Mouse (Mus musculus): ENCODE measurements around the gene Timp1. TPM values are rescaled to one million over a fixed set of nuclear protein-coding genes. Genes with fewer than 3 reads are reported as not detected.

Gene Timp1
- polyA plus RNA-seq (2014; fragmentation: Nextera tagmentation; extraction: Ambion mirVana) = 8.8 and 10.6 TPM in 2 replicates

DNA sequence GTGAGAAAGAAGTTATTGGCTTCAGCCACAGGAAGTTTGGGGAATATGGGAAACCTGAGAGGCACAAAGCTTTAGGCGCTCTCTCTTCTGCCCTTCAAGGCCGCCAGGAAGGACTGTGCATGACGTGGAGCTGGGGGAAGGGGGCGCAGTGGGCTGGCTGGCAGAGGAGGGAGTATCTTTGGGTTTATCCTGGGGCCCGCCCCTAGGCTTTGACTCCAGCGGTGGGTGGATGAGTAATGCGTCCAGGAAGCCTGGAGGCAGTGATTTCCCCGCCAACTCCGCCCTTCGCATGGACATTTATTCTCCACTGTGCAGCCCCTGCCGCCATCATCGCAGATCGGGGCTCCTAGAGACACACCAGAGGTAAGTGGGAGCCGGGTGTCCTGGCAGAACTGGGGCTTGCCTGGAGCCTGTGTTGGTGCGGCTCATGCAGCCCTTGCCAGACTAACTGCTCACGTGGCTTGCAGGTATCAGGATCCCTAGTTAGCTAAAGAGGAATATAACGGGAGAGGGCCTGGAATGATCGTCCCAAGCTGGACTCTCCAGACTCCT lies at the start of gene Timp1:
Gene Timp1, plus strand, starts transcription at position 205 of the 552 bp plus-strand sequence.
- Histone ChIP-seq H3K27ac (ENCODE audit: low read depth, low read length) (no peak within 1 kb of the TSS), H3K4me1 (replicated peaks; ENCODE audit: control insufficient read depth, insufficient read depth, low read length) (no peaks in the 10 kb centered on the region), H3K36me3 (ENCODE audit: control insufficient read depth, insufficient read depth, low read length) (no peaks in the 10 kb centered on the region), H3K27me3 (replicated peaks; ENCODE audit: control insufficient read depth, insufficient read depth, low read length) (0 out of 2 replicates have a peak, but pooled peaks cover 2% of the 10 kb centered on the region), H3K4me2 (peak within 1 kb of the TSS; percentile 43), H3K9ac (ENCODE audit: low read depth, low read length) (no peak within 1 kb of the TSS), H3K4me3 (ENCODE audit: low read depth, low read length) (peak within 1 kb of the TSS; percentile 30), H3K9me3 (ENCODE audit: control insufficient read depth, low read length) (no peaks in the 10 kb centered on the region)
- 16% methylated on average over 18 of the region's 18 CpGs for WGBS
- ATAC-seq (replicated peaks; ENCODE audit: low FRiP score) (peak; percentile 60; the same call in 1 of the 2 replicates), DNase-seq (ENCODE audit: low spot score) (no peak)

DNA sequence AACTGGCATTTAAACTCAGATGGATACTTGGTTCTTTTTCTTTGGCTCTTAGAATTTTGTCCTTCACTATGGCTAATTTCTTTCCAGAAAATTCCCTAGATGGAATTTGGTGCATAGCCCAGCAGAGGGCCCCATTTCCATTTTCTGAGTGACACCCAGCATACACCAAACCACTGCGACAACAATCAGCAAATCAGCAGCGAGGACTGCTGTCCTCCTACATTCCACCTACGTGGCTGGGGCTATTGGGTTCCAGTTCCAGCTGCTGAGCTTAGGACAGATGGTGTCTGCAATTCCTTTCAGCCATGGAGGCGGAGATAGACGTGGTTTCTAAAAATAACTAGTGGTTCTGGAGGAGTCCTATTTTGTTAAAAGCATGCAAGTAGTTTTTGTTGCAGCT lies 41.0 kb upstream of the Timp1 start:
- no peaks in the 10 kb centered on the region for H3K27me3 ChIP-seq (replicated peaks; ENCODE audit: control insufficient read depth, insufficient read depth, low read length)

GRCm38 (mm10) chrX:20847232-20847631 lies 22.7 kb upstream of the Timp1 start:
- Histone ChIP-seq H3K4me2 (no peak overlapping the region), H3K27ac (ENCODE audit: low read depth, low read length) (no peak overlapping the region), H3K27me3 (replicated peaks; ENCODE audit: control insufficient read depth, insufficient read depth, low read length) (no peaks in the 10 kb centered on the region), H3K4me3 (ENCODE audit: low read depth, low read length) (no peak overlapping the region), H3K4me1 (replicated peaks; ENCODE audit: control insufficient read depth, insufficient read depth, low read length) (0 out of 2 replicates have a peak, but pooled peaks cover 3% of the 10 kb centered on the region), H3K9me3 (ENCODE audit: control insufficient read depth, low read length) (no peaks in the 10 kb centered on the region), H3K36me3 (ENCODE audit: control insufficient read depth, insufficient read depth, low read length) (no peaks in the 10 kb centered on the region; the same call in 1 of the 2 replicates), H3K9ac (ENCODE audit: low read depth, low read length) (no peak overlapping the region)
- DNase-seq (ENCODE audit: low spot score) = no peak
- WGBS = 79% methylated on average over 3 of the region's 3 CpGs
- no peak for ATAC-seq (replicated peaks; ENCODE audit: low FRiP score)

More for the DNA sequence above, 41.0 kb upstream of the Timp1 start:
- no peak overlapping the region for H3K4me2 ChIP-seq
- no peak overlapping the region for H3K27ac ChIP-seq (ENCODE audit: low read depth, low read length)
- H3K36me3 ChIP-seq (ENCODE audit: control insufficient read depth, insufficient read depth, low read length) = no peaks in the 10 kb centered on the region
- H3K4me1 ChIP-seq (replicated peaks; ENCODE audit: control insufficient read depth, insufficient read depth, low read length) = no peaks in the 10 kb centered on the region
- no peak for DNase-seq (ENCODE audit: low spot score)
- no peaks in the 10 kb centered on the region for H3K9me3 ChIP-seq (ENCODE audit: control insufficient read depth, low read length)
- no peak overlapping the region for H3K4me3 ChIP-seq (ENCODE audit: low read depth, low read length)
- H3K9ac ChIP-seq (ENCODE audit: low read depth, low read length) = no peak overlapping the region
- 33% methylated on average over 5 of the region's 5 CpGs for WGBS
- ATAC-seq (replicated peaks; ENCODE audit: low FRiP score) = no peak

DNA sequence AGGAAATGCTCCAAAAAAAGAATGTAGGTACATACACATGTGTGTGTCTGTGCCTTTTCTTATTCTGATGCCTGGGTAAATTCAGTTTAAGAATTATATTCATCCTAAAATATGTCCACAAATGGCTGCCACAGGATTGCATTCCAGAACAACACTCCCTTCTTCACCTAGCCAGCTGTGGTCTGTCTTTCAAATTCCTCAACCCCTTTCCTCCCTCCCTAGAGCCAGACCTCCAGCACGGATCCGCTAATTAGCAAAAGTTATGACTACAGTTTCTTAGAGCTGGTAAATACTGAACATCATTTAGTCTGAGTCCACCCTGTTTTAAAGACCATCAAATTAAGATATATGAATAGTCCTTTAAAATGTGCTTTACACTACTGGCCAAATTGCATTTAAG lies 22.1 kb upstream of the Timp1 start:
- ATAC-seq (replicated peaks; ENCODE audit: low FRiP score) (no peak), DNase-seq (ENCODE audit: low spot score) (no peak)
- Histone ChIP-seq H3K36me3 (ENCODE audit: control insufficient read depth, insufficient read depth, low read length) (no peaks in the 10 kb centered on the region; the same call in 1 of the 2 replicates), H3K4me1 (replicated peaks; ENCODE audit: control insufficient read depth, insufficient read depth, low read length) (0 out of 2 replicates have a peak, but pooled peaks cover 3% of the 10 kb centered on the region), H3K9ac (ENCODE audit: low read depth, low read length) (0 out of 2 replicates have a peak overlapping the region, but pooled peaks have one; percentile 34), H3K4me3 (ENCODE audit: low read depth, low read length) (peak overlapping the region; percentile 72), H3K4me2 (peak overlapping the region; percentile 58), H3K27ac (ENCODE audit: low read depth, low read length) (no peak overlapping the region; the same call in 1 of the 2 replicates), H3K27me3 (replicated peaks; ENCODE audit: control insufficient read depth, insufficient read depth, low read length) (no peaks in the 10 kb centered on the region), H3K9me3 (ENCODE audit: control insufficient read depth, low read length) (no peaks in the 10 kb centered on the region)
- WGBS = 14% methylated on average over 2 of the region's 2 CpGs

DNA sequence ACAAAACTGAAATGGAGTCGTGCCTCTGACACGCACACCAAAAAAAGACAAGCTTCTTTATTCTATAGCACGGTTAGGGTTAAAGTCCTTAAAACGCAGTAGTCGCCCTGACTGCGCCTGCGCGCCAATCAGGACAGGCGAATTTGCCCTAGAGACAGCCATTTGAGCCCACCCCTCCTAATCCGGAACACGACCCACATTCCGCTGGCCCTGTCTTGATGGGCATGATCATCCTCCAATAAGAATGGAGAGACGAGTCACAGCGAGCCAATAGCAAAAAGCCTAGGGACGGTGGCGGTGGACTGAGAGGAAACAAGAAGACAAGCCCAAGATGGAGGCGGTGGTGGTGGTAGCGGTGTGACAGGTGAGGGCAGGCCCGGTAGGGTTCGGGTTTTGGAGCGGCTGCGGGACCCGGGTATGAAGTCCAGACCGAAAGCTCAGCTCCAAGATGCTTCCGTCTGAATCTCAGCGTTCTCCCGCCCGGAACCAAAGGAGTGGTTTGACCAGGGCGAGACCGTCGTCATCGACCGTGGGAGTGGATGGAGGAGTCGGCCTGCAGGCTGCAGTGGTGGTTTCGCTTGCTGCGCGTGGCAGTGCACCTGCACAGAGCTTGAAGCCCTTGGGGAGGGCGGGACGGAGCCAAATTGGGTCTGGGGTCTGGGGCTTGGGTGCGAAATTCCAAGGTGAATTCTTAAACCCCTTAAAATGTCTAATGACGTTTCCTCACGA lies 21.5 kb upstream of the Timp1 start:
- peak overlapping the region; percentile 5; the same call in 1 of the 2 replicates for H3K27ac ChIP-seq (ENCODE audit: low read depth, low read length)
- DNase-seq (ENCODE audit: low spot score) = peak; percentile 76
- H3K9me3 ChIP-seq (ENCODE audit: control insufficient read depth, low read length) = no peaks in the 10 kb centered on the region
- H3K4me2 ChIP-seq = peak overlapping the region; percentile 70
- peak overlapping the region; percentile 72 for H3K4me3 ChIP-seq (ENCODE audit: low read depth, low read length)
- H3K4me1 ChIP-seq (replicated peaks; ENCODE audit: control insufficient read depth, insufficient read depth, low read length) = 0 out of 2 replicates have a peak, but pooled peaks cover 3% of the 10 kb centered on the region
- H3K9ac ChIP-seq (ENCODE audit: low read depth, low read length) = peak overlapping the region; percentile 73
- 12% methylated on average over 42 of the region's 42 CpGs for WGBS
- H3K36me3 ChIP-seq (ENCODE audit: control insufficient read depth, insufficient read depth, low read length) = peaks cover 2% of the 10 kb centered on the region; the same call in 1 of the 2 replicates
- H3K27me3 ChIP-seq (replicated peaks; ENCODE audit: control insufficient read depth, insufficient read depth, low read length) = no peaks in the 10 kb centered on the region
- ATAC-seq (replicated peaks; ENCODE audit: low FRiP score) = peak; percentile 98

DNA sequence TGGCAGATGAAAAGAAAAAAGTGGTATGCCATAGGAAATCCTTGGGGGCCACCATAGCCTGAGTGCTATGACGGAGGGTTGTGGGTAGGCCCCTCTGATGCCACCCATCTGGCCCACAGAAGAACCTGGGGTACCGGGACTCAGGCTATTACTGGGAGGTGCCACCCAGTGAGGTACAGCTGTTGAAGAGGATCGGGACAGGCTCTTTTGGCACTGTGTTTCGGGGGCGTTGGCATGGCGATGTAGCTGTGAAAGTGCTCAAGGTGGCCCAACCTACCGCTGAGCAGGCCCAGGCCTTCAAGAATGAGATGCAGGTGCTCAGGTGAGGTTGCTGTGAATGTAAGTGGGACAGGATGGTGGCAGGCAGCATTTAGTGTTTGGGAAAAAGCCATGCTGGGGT lies 16.2 kb upstream of the Timp1 start:
- no peaks in the 10 kb centered on the region for H3K27me3 ChIP-seq (replicated peaks; ENCODE audit: control insufficient read depth, insufficient read depth, low read length)
- WGBS = 91% methylated on average over 7 of the region's 7 CpGs
- H3K4me3 ChIP-seq (ENCODE audit: low read depth, low read length) = no peak overlapping the region
- peaks cover 7% of the 10 kb centered on the region; the same call in 1 of the 2 replicates for H3K36me3 ChIP-seq (ENCODE audit: control insufficient read depth, insufficient read depth, low read length)
- no peak overlapping the region for H3K4me2 ChIP-seq
- ATAC-seq (replicated peaks; ENCODE audit: low FRiP score) (no peak), DNase-seq (ENCODE audit: low spot score) (no peak)
- no peaks in the 10 kb centered on the region for H3K9me3 ChIP-seq (ENCODE audit: control insufficient read depth, low read length)
- H3K9ac ChIP-seq (ENCODE audit: low read depth, low read length) = no peak overlapping the region
- no peak overlapping the region for H3K27ac ChIP-seq (ENCODE audit: low read depth, low read length)
- 0 out of 2 replicates have a peak, but pooled peaks cover 3% of the 10 kb centered on the region for H3K4me1 ChIP-seq (replicated peaks; ENCODE audit: control insufficient read depth, insufficient read depth, low read length)

DNA sequence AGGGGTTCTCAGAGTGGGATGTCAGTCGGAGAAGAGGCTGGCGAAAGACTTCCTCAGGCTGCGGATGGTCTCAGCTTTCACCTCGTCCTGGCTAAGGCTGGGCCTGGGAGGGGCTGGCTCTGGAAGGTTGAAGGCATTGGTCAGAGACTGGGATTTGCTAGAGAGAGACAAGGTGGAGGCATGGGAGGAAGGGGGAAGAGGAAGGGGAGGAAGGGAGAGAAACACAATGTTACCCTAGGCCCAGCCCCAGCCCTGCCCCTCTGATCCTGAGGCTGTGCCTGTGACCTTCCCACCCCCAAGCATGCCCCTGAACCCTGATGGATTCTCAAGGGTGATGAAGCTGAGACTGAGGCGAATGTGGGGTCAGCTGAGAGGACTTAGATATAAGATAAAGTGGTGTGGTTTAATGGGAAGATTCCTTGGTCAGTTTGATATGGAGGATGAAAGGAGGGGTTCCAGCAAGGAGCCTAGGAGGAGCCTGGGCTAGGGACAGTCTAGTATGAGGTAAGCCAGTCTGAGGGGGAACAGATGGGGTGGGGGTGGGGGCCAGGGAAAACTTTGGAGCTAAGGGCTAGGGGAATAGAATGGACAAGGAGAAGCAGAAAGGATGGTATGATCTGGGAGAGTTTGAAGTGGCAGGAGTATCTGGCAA lies 8.4 kb upstream of the Timp1 start:
- Histone ChIP-seq H3K9me3 (ENCODE audit: control insufficient read depth, low read length) (no peaks in the 10 kb centered on the region), H3K27ac (ENCODE audit: low read depth, low read length) (no peak overlapping the region), H3K4me1 (replicated peaks; ENCODE audit: control insufficient read depth, insufficient read depth, low read length) (peaks cover 6% of the 10 kb centered on the region; the same call in 1 of the 2 replicates), H3K4me2 (no peak overlapping the region), H3K9ac (ENCODE audit: low read depth, low read length) (no peak overlapping the region), H3K36me3 (ENCODE audit: control insufficient read depth, insufficient read depth, low read length) (no peaks in the 10 kb centered on the region), H3K27me3 (replicated peaks; ENCODE audit: control insufficient read depth, insufficient read depth, low read length) (no peaks in the 10 kb centered on the region), H3K4me3 (ENCODE audit: low read depth, low read length) (no peak overlapping the region)
- WGBS = 38% methylated on average over 5 of the region's 5 CpGs
- ATAC-seq (replicated peaks; ENCODE audit: low FRiP score) (peak; percentile 39; the same call in 1 of the 2 replicates), DNase-seq (ENCODE audit: low spot score) (no peak)

DNA sequence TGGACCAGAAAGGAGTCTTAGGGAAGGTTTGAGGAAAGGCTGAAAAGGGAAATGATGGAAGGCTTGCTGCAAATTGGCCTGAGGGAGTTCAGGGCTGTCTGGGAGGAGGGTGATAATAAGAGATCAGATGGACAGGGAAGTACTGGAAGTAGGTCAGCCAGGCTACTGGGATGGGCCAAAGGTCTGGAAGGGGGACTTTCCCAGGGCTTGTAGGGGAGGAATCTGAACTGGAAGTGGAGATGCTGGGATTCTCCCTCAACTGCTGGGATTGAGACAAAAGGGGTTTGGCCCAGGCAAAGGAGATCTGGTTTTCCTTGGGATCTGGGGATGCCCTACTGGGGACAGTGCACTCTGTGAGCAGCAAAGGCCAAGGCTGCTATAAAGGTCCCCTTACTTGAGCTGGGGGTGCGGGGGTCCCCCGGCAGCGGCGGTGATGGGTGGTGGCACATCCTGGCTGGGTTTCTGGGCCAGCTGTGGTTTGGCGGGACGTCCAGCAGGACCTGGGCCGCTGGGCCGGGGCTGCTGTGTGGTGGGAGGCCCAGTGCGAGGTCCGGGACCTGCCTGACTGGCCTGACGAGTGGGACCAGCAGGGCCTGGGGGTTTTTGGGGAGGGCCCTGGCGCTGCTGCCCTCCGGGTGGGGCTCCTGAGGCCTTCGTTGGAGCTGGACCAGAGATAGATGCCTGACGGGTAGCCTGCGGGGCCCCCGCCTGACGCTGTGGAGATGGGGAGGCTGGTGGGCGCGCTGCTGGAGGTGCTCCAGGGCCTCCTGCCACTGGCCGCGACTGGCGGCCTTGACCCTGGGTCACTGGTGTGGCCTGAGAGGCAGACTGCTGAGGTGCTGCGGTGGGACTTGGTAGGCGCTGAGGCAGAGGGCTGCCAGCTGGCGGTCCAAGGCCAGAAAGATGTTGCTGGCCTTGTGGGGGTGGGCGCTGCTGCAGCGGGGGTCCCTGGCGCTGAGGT lies 7.6 kb upstream of the Timp1 start:
- no peaks in the 10 kb centered on the region for H3K9me3 ChIP-seq (ENCODE audit: control insufficient read depth, low read length)
- H3K9ac ChIP-seq (ENCODE audit: low read depth, low read length) = no peak overlapping the region
- H3K4me3 ChIP-seq (ENCODE audit: low read depth, low read length) = no peak overlapping the region
- H3K36me3 ChIP-seq (ENCODE audit: control insufficient read depth, insufficient read depth, low read length) = no peaks in the 10 kb centered on the region
- H3K4me2 ChIP-seq = no peak overlapping the region
- DNase-seq (ENCODE audit: low spot score) (no peak), ATAC-seq (replicated peaks; ENCODE audit: low FRiP score) (no peak)
- WGBS = 36% methylated on average over 28 of the region's 29 CpGs
- peaks cover 6% of the 10 kb centered on the region; the same call in 1 of the 2 replicates for H3K4me1 ChIP-seq (replicated peaks; ENCODE audit: control insufficient read depth, insufficient read depth, low read length)
- H3K27me3 ChIP-seq (replicated peaks; ENCODE audit: control insufficient read depth, insufficient read depth, low read length) = no peaks in the 10 kb centered on the region
- H3K27ac ChIP-seq (ENCODE audit: low read depth, low read length) = no peak overlapping the region
